Mouse (Mus musculus) cerebellum, adult 11 months (tissue): Measurements from ENCODE around the gene Trpm8.

Experiments used
- DNase-seq: peaks from one replicate; pipeline ENCODE4 v3.0.0; 2022

The Trpm8 gene

GRCm38 (mm10) chr1:88366881-88367644, 89.6 kb downstream of the Trpm8 start:
- peak; percentile 46 for DNase-seq

GRCm38 (mm10) chr1:88378446-88378845, 101.0 kb downstream of the Trpm8 start:
- DNase-seq = no peak

- no peak for DNase-seq
These were observed 114.2 kb downstream of the Trpm8 start for GRCm38 (mm10) chr1:88391632-88392031.

GRCm38 (mm10) chr1:88393321-88393720, 115.9 kb downstream of the Trpm8 start:
- DNase-seq = no peak

GRCm38 (mm10) chr1:88403378-88403777, 125.9 kb downstream of the Trpm8 start:
- DNase-seq = no peak

GRCm38 (mm10) chr1:88406078-88406806, 128.8 kb downstream of the Trpm8 start:
- DNase-seq = no peak

GRCm38 (mm10) chr1:88406807-88407198, 129.3 kb downstream of the Trpm8 start, which contains the start of gene Spp2:
Spp2 (plus strand) TSS chr1:88406961.
- no peak for DNase-seq

- no peak for DNase-seq
These were observed 130.9 kb downstream of the Trpm8 start for GRCm38 (mm10) chr1:88408340-88408739.

GRCm38 (mm10) chr1:88412013-88412412, 134.6 kb downstream of the Trpm8 start:
- no peak for DNase-seq

GRCm38 (mm10) chr1:88418943-88419342, 141.5 kb downstream of the Trpm8 start:
- no peak for DNase-seq

- no peak for DNase-seq
These were observed 144.6 kb downstream of the Trpm8 start for GRCm38 (mm10) chr1:88422045-88422444.

GRCm38 (mm10) chr1:88422846-88423395, 145.5 kb downstream of the Trpm8 start:
- no peak for DNase-seq

GRCm38 (mm10) chr1:88424602-88425252, 147.3 kb downstream of the Trpm8 start:
- DNase-seq = peak; percentile 84

GRCm38 (mm10) chr1:88427987-88428741, 150.7 kb downstream of the Trpm8 start:
- no peak for DNase-seq

GRCm38 (mm10) chr1:88429413-88429812, 152.0 kb downstream of the Trpm8 start:
- no peak for DNase-seq

- DNase-seq = no peak
These were observed 153.8 kb downstream of the Trpm8 start for GRCm38 (mm10) chr1:88431262-88431661.

- no peak for DNase-seq
These were observed 155.1 kb downstream of the Trpm8 start for GRCm38 (mm10) chr1:88432601-88433000.

- DNase-seq = peak; percentile 13
These were observed 155.8 kb downstream of the Trpm8 start for GRCm38 (mm10) chr1:88433096-88433883.

GRCm38 (mm10) chr1:88434057-88434456, 156.6 kb downstream of the Trpm8 start:
- DNase-seq = no peak

- no peak for DNase-seq
These were observed 160.0 kb downstream of the Trpm8 start for GRCm38 (mm10) chr1:88437206-88438126.
